Mouse (Mus musculus) hindbrain, embryonic 14.5 days (tissue): ENCODE data around the gene Cacna1g. TPM values are rescaled to one million over a fixed set of nuclear protein-coding genes. Genes with fewer than 3 reads are reported as not detected.
"Not testable (repeated sequence)": the region's sequence is repeated elsewhere in the genome, so short reads cannot be mapped to it uniquely, and the experiment has no call there.

ENCODE experiments used
- ATAC-seq: fragments of 200-750 bp; cut with Nextera tagmentation; 2 replicates; pipeline ENCODE4 v1.8.0; 2017; ENCODE audit warnings: moderate number of reproducible peaks, mild to moderate bottlenecking, moderate TSS enrichment, moderate library complexity; ENCODE audit not compliant: low FRiP score
- DNase-seq: peaks from one replicate; pipeline ENCODE4 v3.0.0-alpha.2; 2015; ENCODE audit warnings: low spot score
- H3K27ac ChIP-seq: fragments of 300-500 bp; sonication (generic); 2 replicates; pipeline ENCODE4 v1.5.1; 2014; ENCODE audit warnings: mild to moderate bottlenecking, moderate library complexity
- H3K27me3 ChIP-seq: fragments of 300-500 bp; sonication (generic); 2 replicates; pipeline ENCODE4 v1.6.1; 2014; ENCODE audit warnings: mild to moderate bottlenecking, low read length, mixed read lengths; ENCODE audit not compliant: control insufficient read depth, insufficient read depth
- H3K36me3 ChIP-seq: fragments of 300-500 bp; sonication (generic); replicated peaks from 2 replicates; pipeline ENCODE4 v1.6.1; 2014; ENCODE audit not compliant: control insufficient read depth, insufficient read depth
- H3K4me1 ChIP-seq: fragments of 300-500 bp; sonication (generic); replicated peaks from 2 replicates; pipeline ENCODE4 v1.6.1; 2014; ENCODE audit warnings: antibody characterized with exemption, low read length, mixed read lengths; ENCODE audit not compliant: control insufficient read depth, insufficient read depth
- H3K4me2 ChIP-seq: fragments of 300-500 bp; sonication (generic); replicated peaks from 2 replicates; pipeline ENCODE4 v1.6.1; 2014; ENCODE audit warnings: mild to moderate bottlenecking, moderate library complexity
- H3K4me3 ChIP-seq: fragments of 300-500 bp; sonication (generic); replicated peaks from 2 replicates; pipeline ENCODE4 v1.5.1; 2014; ENCODE audit warnings: mild to moderate bottlenecking, low read length
- H3K9ac ChIP-seq: fragments of 300-500 bp; sonication (generic); 2 replicates; pipeline ENCODE4 v1.6.1; 2014
- H3K9me3 ChIP-seq: fragments of 300-500 bp; sonication (generic); 2 replicates; pipeline ENCODE4 v1.6.1; 2016; ENCODE audit warnings: low read length; ENCODE audit not compliant: control insufficient read depth
- WGBS: fragments of 180-500 bp; shearing (Covaris S2); extraction: QIAGEN DNeasy Blood & Tissue Kit; methylation state at CpG from one replicate; pipeline ENCODE4 v1.1.7; 2014; 5-methylcytosine and 5-hydroxymethylcytosine counted together
- polyA plus RNA-seq: library from polyadenylated mRNA; unstranded; fragments of >200 nt; fragmentation: Nextera tagmentation; extraction: Ambion mirVana; gene quantifications from 2 replicates; pipeline ENCODE4 v1.2.1, GENCODE M21; 2014

Cacna1g gene
- polyA plus RNA-seq, 1 experiment from 2014 or later: 22.8 TPM

- Histone ChIP-seq H3K27ac (peak overlapping the region; percentile 79), H3K4me2 (no peak overlapping the region), H3K27me3 (no peaks in the 10 kb centered on the region), H3K9me3 (no peaks in the 10 kb centered on the region), H3K9ac (0 out of 2 replicates have a peak overlapping the region, but pooled peaks have one; percentile 1), H3K36me3 (peaks cover 27% of the 10 kb centered on the region), H3K4me3 (no peak overlapping the region), H3K4me1 (peaks cover 29% of the 10 kb centered on the region)
- ATAC-seq: peak; percentile 46
- WGBS: 18% methylated on average over 11 of the region's 11 CpGs
- peak; percentile 58 for DNase-seq
Measured at GRCm38 (mm10) chr11:94407803-94408321, 66.1 kb downstream of the Cacna1g start.

- H3K4me3 ChIP-seq: no peak overlapping the region
- peaks cover 27% of the 10 kb centered on the region for H3K4me1 ChIP-seq
- ATAC-seq (no peak), DNase-seq (no peak)
- WGBS: 60% methylated on average over 6 of the region's 6 CpGs
- no peak overlapping the region for H3K4me2 ChIP-seq
- no peaks in the 10 kb centered on the region for H3K9me3 ChIP-seq
- no peaks in the 10 kb centered on the region for H3K27me3 ChIP-seq
- peaks cover 15% of the 10 kb centered on the region for H3K36me3 ChIP-seq
- H3K9ac ChIP-seq: no peak overlapping the region
- H3K27ac ChIP-seq: no peak overlapping the region
Measured at GRCm38 (mm10) chr11:94405348-94405747, 68.7 kb downstream of the Cacna1g start.

- DNase-seq (peak; percentile 84), ATAC-seq (no peak)
- Histone ChIP-seq H3K36me3 (peaks cover 11% of the 10 kb centered on the region; the same call in 1 of the 2 replicates), H3K9ac (no peak overlapping the region), H3K4me1 (peaks cover 27% of the 10 kb centered on the region), H3K27me3 (no peaks in the 10 kb centered on the region), H3K4me3 (no peak overlapping the region), H3K4me2 (no peak overlapping the region), H3K9me3 (no peaks in the 10 kb centered on the region), H3K27ac (no peak overlapping the region)
- 30% methylated on average over 11 of the region's 11 CpGs for WGBS
Measured at GRCm38 (mm10) chr11:94404641-94405260, 69.2 kb downstream of the Cacna1g start.

- no peak for ATAC-seq
- no peak for DNase-seq
- H3K27me3 ChIP-seq: no peaks in the 10 kb centered on the region
- no peak overlapping the region for H3K27ac ChIP-seq
- 49% methylated on average over 5 of the region's 5 CpGs for WGBS
- peaks cover 5% of the 10 kb centered on the region; the same call in 1 of the 2 replicates for H3K36me3 ChIP-seq
- peaks cover 27% of the 10 kb centered on the region for H3K4me1 ChIP-seq
- no peak overlapping the region for H3K4me3 ChIP-seq
- no peaks in the 10 kb centered on the region for H3K9me3 ChIP-seq
- no peak overlapping the region for H3K4me2 ChIP-seq
- no peak overlapping the region for H3K9ac ChIP-seq
Measured at GRCm38 (mm10) chr11:94404178-94404577, 69.8 kb downstream of the Cacna1g start.

- Histone ChIP-seq H3K9me3 (no peaks in the 10 kb centered on the region), H3K36me3 (peaks cover 1% of the 10 kb centered on the region; the same call in 1 of the 2 replicates), H3K4me1 (peaks cover 23% of the 10 kb centered on the region), H3K9ac (no peak overlapping the region), H3K27me3 (no peaks in the 10 kb centered on the region), H3K4me2 (no peak overlapping the region), H3K27ac (no peak overlapping the region), H3K4me3 (no peak overlapping the region)
- 76% methylated on average over 10 of the region's 10 CpGs for WGBS
- ATAC-seq (no peak), DNase-seq (no peak)
Measured at GRCm38 (mm10) chr11:94403757-94404156, 70.2 kb downstream of the Cacna1g start.

GRCm38 (mm10) chr11:94402731-94403130 lies 71.3 kb downstream of the Cacna1g start:
- no peak overlapping the region for H3K4me3 ChIP-seq
- no peak for DNase-seq
- H3K9me3 ChIP-seq: no peaks in the 10 kb centered on the region
- no peaks in the 10 kb centered on the region for H3K36me3 ChIP-seq
- 91% methylated on average over 5 of the region's 5 CpGs for WGBS
- H3K4me1 ChIP-seq: peaks cover 18% of the 10 kb centered on the region
- no peaks in the 10 kb centered on the region for H3K27me3 ChIP-seq
- no peak overlapping the region for H3K9ac ChIP-seq
- no peak overlapping the region for H3K27ac ChIP-seq
- no peak overlapping the region for H3K4me2 ChIP-seq
- ATAC-seq: no peak

GRCm38 (mm10) chr11:94402029-94402428 lies 72.0 kb downstream of the Cacna1g start:
- H3K4me3 ChIP-seq, DNase-seq, H3K4me2 ChIP-seq, H3K9me3 ChIP-seq, ATAC-seq, H3K9ac ChIP-seq, H3K27ac ChIP-seq, H3K36me3 ChIP-seq, H3K27me3 ChIP-seq: not testable (repeated sequence)
- peaks cover 11% of the 10 kb centered on the region for H3K4me1 ChIP-seq
- 91% methylated on average over 4 of the region's 4 CpGs for WGBS

GRCm38 (mm10) chr11:94400996-94401395 lies 73.0 kb downstream of the Cacna1g start:
- no peaks in the 10 kb centered on the region for H3K36me3 ChIP-seq
- ATAC-seq (no peak), DNase-seq (no peak)
- H3K4me2 ChIP-seq: no peak overlapping the region
- 0 out of 2 replicates have a peak, but pooled peaks cover under 1% of the 10 kb centered on the region for H3K4me1 ChIP-seq
- no peak overlapping the region for H3K9ac ChIP-seq
- H3K4me3 ChIP-seq: no peak overlapping the region
- H3K27me3 ChIP-seq: no peaks in the 10 kb centered on the region
- H3K27ac ChIP-seq: no peak overlapping the region
- WGBS: 66% methylated on average over 6 of the region's 6 CpGs
- H3K9me3 ChIP-seq: no peaks in the 10 kb centered on the region

GRCm38 (mm10) chr11:94394107-94394506 lies 79.9 kb downstream of the Cacna1g start:
- ATAC-seq (no peak), DNase-seq (no peak)
- no peaks in the 10 kb centered on the region for H3K9me3 ChIP-seq
- no peaks in the 10 kb centered on the region for H3K4me1 ChIP-seq
- H3K4me3 ChIP-seq: no peak overlapping the region
- 85% methylated on average over 7 of the region's 7 CpGs for WGBS
- H3K27ac ChIP-seq: no peak overlapping the region
- H3K36me3 ChIP-seq: no peaks in the 10 kb centered on the region
- H3K9ac ChIP-seq: no peak overlapping the region
- H3K27me3 ChIP-seq: no peaks in the 10 kb centered on the region; the same call in 1 of the 2 replicates
- H3K4me2 ChIP-seq: no peak overlapping the region
